Mouse (Mus musculus) urinary bladder, postnatal 4 days (tissue): ENCODE measurements around the gene Pagr1a.

Experiments
- DNase-seq, 2 experiments: peaks; one replicate each; pipeline ENCODE4 v3.0.0; 2021 to 2022; ENCODE audit warnings: low spot score in 2 of 2

Gene Pagr1a

DNA sequence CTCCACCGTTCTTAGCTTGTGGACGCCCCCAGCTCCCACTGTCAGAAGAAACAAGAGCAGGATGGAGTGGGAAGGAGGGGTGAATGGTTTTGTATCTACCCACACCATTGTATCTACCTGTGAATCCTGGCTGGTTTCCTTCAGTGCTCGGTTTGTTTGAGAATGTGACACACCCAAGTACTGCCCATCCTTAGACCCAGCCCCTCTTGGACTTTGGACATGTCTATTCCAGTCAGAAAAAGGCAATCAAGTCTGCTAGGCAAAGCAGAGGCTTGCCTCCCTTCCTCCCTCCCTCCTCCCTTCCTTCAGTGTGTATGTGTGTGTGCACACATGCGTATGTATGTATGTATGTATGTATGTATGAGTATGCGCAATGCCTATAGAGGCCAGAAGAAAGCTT lies 13.5 kb downstream of the Pagr1a start:
- DNase-seq = no peak

DNA sequence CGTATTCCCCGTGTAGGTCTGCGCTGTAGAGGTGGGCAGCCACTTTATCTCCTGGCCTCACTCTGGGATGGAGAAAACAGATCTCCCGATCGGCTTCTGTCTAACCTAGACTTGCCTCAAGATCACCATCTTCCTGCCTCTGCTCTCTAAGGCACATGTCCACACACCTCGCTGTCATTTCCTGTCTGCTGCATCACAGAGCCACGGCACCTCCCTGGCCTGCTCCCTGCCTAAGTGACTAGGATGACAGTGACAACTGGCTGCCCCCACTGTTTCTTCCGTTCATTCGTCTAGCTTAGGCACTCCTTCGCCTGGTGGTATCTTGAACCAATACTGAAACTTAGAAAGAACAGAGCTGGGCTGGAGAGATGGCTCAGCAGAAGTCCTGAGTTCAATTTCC lies 17.6 kb downstream of the Pagr1a start:
- DNase-seq = no peak

DNA sequence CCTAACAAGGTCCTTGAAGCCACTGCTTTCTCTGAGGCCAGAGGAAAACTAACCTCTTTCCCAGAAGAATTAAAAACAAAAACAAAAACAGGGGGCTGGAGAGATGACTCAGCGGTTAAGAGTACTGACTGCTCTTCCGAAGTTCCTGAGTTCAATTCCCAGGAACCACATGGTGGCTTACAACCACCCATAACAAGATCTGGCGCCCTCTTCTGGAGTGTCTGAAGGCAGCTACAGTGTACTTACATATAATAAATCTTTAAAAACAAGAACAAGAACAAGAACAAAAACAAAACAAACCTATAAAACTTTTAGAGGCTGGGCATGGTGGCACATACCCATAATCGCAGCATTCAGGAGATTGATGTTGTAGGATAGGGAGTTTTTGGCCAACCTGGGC lies 20.7 kb downstream of the Pagr1a start:
- no peak for DNase-seq

- no peak for DNase-seq
Measured at GRCm38 (mm10) chr7:126988816-126989215, 28.3 kb downstream of the Pagr1a start.

DNA sequence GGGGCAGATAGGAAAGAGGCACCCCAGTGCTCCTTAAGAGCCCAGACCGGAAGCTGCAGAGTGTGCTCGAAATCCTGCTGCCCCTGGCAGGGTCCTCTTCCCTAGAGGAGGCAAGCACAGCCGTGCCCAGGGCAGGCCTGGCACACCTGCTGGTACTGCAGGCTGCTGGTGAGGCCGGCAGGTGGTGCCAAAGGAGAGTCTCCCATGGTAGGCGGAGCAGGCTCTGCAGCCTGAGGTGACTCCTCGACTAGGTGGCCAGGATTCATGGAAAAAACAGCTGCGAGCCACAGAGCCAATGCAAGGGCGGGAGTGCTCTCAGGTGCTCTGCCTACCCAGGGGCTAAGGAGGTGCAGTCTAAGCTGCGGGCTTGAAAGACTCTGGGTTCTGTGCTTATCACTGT lies 30.8 kb downstream of the Pagr1a start:
- DNase-seq = no peak

DNA sequence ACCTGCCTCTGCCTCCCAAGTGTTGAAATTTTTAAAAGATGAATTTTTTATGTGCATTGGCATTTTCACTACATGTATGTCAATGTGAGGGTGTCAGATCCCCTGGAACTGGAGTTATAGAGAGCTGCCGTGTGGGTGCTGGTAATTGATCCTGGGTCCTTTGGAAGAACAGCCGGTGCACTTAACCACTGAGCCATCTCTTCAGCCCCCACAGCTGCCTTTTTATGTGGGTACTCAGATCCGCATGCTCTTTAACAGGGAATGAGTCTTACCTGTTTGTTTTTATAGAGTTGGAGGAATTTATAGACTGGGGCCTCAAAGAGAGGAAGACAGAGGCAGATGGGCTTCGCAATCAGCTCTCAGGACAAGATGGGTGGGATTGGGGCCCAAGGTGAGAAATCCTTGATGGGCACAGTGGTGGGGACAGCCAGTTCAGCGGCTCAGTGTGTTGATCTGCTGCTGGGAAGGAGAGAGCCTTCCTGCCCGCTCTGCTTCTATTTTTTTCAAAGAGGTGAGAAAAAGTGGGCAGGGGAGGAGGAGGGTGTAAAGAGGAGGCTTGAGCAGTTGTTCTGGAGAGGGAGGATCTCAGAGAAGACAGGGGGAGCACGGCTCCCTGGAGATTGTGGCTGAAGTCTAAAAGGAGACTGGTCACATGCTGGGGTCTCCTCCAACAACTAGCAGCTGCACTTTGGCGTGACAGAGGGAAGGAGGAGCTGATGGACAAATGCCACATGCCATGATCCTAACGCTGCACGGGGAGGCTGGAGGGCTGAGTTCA lies 32.3 kb downstream of the Pagr1a start:
- DNase-seq = no peak

- no peak for DNase-seq
Measured at GRCm38 (mm10) chr7:126983113-126983512, 34.0 kb downstream of the Pagr1a start.

DNA sequence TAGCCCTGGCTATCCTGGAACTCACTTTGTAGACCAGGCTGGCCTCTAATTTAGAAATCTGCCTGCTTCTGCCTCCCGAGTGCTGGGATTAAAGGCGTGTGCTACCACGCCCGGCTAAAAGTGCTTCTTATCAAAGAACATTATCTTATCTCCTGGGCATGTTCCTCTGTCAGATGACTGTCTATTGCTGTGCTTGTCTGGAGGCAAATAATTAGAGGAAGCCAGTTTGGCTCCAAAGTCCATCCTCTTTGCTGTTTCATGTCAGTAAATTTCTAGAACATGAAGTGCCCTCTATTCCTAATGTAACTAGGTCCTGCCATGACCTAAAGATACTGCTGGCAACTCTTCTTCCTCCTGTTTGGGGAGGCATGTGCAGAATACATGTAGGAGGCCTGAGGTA lies 35.1 kb downstream of the Pagr1a start:
- DNase-seq = no peak

GRCm38 (mm10) chr7:126981601-126982000 lies 35.6 kb downstream of the Pagr1a start:
- no peak for DNase-seq

DNA sequence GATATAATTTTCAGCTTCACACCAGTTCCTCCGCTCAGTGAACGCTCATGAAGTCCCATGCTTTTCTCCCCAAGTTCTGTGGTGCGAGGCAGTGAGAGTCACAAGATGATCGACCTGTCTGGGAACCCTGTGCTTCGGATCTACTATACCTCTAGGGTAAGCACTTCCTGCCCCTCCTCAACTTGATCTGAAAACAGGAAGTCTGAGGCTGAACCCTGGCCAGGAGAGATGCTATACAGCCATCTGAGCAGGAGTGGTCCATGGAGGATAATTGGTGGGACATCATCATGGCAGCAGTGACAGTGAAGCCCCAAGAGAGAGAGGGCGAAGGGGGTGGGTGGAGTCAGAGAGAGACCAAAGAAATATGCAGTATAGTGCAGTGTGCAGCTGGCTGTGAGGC lies 38.3 kb downstream of the Pagr1a start:
- no peak for DNase-seq

DNA sequence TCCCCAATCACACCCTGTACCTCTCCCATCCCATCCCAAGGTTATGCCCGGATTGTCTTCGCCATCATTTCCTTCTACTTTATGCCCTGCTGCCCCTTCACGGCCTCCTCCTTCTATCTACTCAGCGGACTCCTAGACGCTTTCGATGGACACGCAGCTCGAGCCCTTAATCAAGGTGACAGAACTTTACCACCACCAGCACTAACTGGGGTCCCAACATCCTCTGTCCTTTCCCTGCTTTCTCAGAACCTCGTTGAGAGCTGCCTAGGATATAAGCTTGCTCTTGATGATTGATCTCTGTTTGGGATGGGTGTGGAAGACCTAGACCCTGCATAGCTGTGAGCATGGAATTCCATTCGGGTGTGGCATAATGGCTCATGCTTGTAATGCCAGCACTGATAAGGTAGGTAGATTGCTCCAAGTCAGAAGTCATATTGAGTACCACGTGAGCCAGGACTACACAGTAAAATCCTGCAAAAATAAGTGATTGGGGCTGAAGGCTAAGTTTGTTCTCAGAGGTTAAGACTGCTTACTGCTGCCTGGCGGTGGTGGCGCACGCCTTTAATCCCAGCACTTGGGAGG lies 40.2 kb downstream of the Pagr1a start:
- DNase-seq = no peak

DNA sequence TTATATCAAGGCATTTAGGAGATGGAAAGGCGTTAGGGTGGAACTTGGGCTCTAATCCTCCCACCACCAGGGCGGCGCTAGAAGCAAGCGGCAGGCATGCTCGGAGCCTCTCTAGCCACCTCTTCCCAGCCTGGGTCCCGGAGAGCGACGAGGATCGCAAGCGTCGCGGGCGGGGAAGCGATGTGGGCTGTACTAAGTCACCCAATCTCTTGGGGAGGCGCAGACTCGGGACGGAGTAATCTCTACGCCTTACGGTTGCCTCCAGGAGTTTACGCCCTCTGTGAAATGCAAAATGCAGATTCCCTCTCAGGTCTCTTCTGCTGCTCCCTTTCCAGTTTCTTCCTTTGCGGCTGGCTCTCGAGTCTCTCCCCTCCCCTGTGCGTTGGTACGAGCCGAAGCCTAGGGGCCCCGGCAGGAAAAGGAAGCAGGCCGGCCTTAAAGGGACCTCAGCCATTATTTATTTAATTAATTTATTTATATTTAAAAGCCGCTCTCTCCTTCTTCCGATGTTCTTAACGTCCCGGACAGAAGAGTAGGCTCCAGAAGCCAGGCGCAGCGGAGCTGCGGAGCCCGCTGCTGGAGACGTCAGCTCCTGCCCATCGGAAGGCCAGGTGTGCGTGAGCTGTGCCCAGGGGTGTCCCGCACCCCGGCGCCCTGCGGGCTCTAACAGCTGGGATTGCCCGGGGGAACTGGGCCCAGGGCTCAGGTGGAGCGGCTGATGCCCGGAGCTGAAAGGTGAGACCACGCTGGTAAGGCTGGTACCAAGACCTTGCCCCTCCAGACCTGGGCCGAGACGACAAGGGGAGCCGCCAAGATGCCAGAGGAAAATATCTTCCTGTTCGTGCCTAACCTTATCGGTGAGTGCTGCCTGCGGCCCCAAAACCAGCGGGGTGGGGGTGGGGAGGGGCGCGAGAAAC lies 40.9 kb downstream of the Pagr1a start, which contains the start of gene Cdiptos:
Gene Cdiptos (minus strand): TSS at position 149 of the 917 bp plus-strand sequence.
- DNase-seq = peak; percentile 91 to 96

DNA sequence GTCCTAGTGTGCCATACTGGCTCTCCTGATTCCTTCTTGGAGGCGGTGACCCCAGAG lies 41.4 kb downstream of the Pagr1a start, which contains the start of gene Cdipt:
Gene Cdipt (plus strand): TSS at position 22 of the 57 bp plus-strand sequence.
- no peak for DNase-seq

DNA sequence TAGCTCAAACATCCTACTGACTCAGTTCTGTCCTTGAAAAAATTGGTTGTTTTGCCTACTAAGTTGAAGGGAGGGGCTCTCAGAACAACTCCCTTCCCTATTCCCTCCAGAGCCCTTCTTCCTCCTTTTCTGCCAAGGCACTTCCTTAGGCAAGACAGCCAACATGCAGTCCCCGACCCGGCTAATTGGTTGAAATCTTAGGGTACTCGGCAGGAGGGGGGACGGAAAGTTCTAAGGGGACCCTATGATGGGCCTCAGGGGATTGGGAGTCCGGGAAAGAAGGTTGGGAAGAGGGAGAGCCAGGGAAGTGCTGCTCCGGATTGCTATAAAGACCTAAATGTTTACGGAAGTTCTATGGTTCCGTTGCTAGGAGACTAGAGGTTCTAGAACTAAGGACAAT lies 41.7 kb downstream of the Pagr1a start:
- DNase-seq = no peak

- no peak for DNase-seq
Measured at GRCm38 (mm10) chr7:126967361-126967760, 49.8 kb downstream of the Pagr1a start.

GRCm38 (mm10) chr7:126965568-126965967 lies 51.6 kb downstream of the Pagr1a start:
- DNase-seq = no peak
